Mouse (Mus musculus) erythroblast, embryonic 14.5 days (primary cell): ENCODE data around the gene Abl2.

Source experiments
- GATA1 ChIP-seq: IDR thresholded peaks from 2 replicates; pipeline ENCODE4 v1.6.1; 2012; ENCODE audit warnings: low read length, inconsistent platforms, mixed read lengths
- TAL1 ChIP-seq: IDR thresholded peaks from 3 replicates; pipeline ENCODE4 v1.6.1; 2012; ENCODE audit warnings: low read length, inconsistent platforms, mixed read lengths

GRCm38 (mm10) chr1:156669208-156669983, 110.8 kb downstream of the Abl2 start:
- TF ChIP-seq TAL1 (no peak), GATA1 (no peak)
